Mouse (Mus musculus): Measurements from ENCODE around the gene Cd300ld5. TPM values are rescaled to one million over a fixed set of nuclear protein-coding genes. Genes with fewer than 3 reads are reported as not detected.
"Not testable (repeated sequence)": the region's sequence is repeated elsewhere in the genome, so short reads cannot be mapped to it uniquely, and the experiment has no call there.

Gene Cd300ld5
- not detected in 2 replicates for polyA plus RNA-seq (2015; fragmentation: Nextera tagmentation; extraction: Ambion mirVana)

- not testable (repeated sequence) for ATAC-seq; H3K27me3 ChIP-seq (ENCODE audit: control insufficient read depth, insufficient read depth, low read depth, low read length); H3K9ac ChIP-seq (ENCODE audit: low read depth, low read length); H3K27ac ChIP-seq (ENCODE audit: low read length); H3K36me3 ChIP-seq (ENCODE audit: control insufficient read depth, insufficient read depth, low read length); H3K4me2 ChIP-seq (ENCODE audit: low read length); H3K4me3 ChIP-seq (ENCODE audit: low read depth, low read length); H3K9me3 ChIP-seq (replicated peaks; ENCODE audit: control insufficient read depth, low read length, poor library complexity, severe bottlenecking); H3K4me1 ChIP-seq (ENCODE audit: control insufficient read depth, insufficient read depth, low read length)
- WGBS = no CpG with 5 or more reads among the region's 6 CpGs
These were observed at the start of gene Cd300ld5 for GRCm38 (mm10) chr11:115037669-115038068. Gene Cd300ld5 (minus strand): TSS chr11:115037769.

DNA sequence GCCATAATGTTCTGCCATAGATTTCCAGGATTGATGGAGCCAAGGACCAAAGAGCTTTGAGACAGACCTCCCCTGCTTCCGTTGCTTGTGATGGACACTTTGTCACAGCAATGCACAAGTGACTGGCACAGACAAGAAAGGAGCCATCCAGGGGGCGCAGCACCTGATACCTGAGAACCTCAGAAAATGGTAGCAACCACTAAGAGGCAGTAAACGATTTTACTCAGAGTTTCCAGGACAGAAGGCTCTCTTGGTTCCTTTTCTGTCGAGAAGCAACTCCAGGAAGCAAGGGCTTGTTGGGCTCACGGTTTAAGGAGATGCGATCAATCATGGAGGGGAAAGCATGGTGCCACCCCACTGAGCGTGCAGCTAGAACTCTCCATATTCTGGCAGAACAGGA lies 48.6 kb upstream of the Cd300ld5 start:
- H3K4me2 ChIP-seq (ENCODE audit: low read length) = no peak overlapping the region
- WGBS = 70% methylated on average over 7 of the region's 7 CpGs

GRCm38 (mm10) chr11:115085064-115085463 lies 47.5 kb upstream of the Cd300ld5 start:
- Histone ChIP-seq H3K27me3 (ENCODE audit: control insufficient read depth, insufficient read depth, low read depth, low read length) (no peaks in the 10 kb centered on the region), H3K4me2 (ENCODE audit: low read length) (no peak overlapping the region), H3K27ac (ENCODE audit: low read length) (no peak overlapping the region), H3K4me3 (ENCODE audit: low read depth, low read length) (no peak overlapping the region), H3K36me3 (ENCODE audit: control insufficient read depth, insufficient read depth, low read length) (no peaks in the 10 kb centered on the region), H3K4me1 (ENCODE audit: control insufficient read depth, insufficient read depth, low read length) (peaks cover 5% of the 10 kb centered on the region; the same call in 1 of the 2 replicates), H3K9ac (ENCODE audit: low read depth, low read length) (no peak overlapping the region), H3K9me3 (replicated peaks; ENCODE audit: control insufficient read depth, low read length, poor library complexity, severe bottlenecking) (no peaks in the 10 kb centered on the region)
- 44% methylated on average over 8 of the region's 8 CpGs for WGBS
- ATAC-seq = no peak

More for the DNA sequence above, 48.6 kb upstream of the Cd300ld5 start:
- Histone ChIP-seq H3K9ac (ENCODE audit: low read depth, low read length) (no peak overlapping the region), H3K4me3 (ENCODE audit: low read depth, low read length) (no peak overlapping the region), H3K4me1 (ENCODE audit: control insufficient read depth, insufficient read depth, low read length) (peaks cover 5% of the 10 kb centered on the region; the same call in 1 of the 2 replicates), H3K27ac (ENCODE audit: low read length) (no peak overlapping the region), H3K27me3 (ENCODE audit: control insufficient read depth, insufficient read depth, low read depth, low read length) (peaks cover 6% of the 10 kb centered on the region), H3K36me3 (ENCODE audit: control insufficient read depth, insufficient read depth, low read length) (no peaks in the 10 kb centered on the region), H3K9me3 (replicated peaks; ENCODE audit: control insufficient read depth, low read length, poor library complexity, severe bottlenecking) (no peaks in the 10 kb centered on the region)
- ATAC-seq = no peak

- Histone ChIP-seq H3K27ac (ENCODE audit: low read length) (no peak overlapping the region), H3K4me2 (ENCODE audit: low read length) (no peak overlapping the region), H3K4me1 (ENCODE audit: control insufficient read depth, insufficient read depth, low read length) (peaks cover 5% of the 10 kb centered on the region; the same call in 1 of the 2 replicates), H3K4me3 (ENCODE audit: low read depth, low read length) (no peak overlapping the region), H3K27me3 (ENCODE audit: control insufficient read depth, insufficient read depth, low read depth, low read length) (no peaks in the 10 kb centered on the region), H3K9ac (ENCODE audit: low read depth, low read length) (no peak overlapping the region), H3K36me3 (ENCODE audit: control insufficient read depth, insufficient read depth, low read length) (no peaks in the 10 kb centered on the region), H3K9me3 (replicated peaks; ENCODE audit: control insufficient read depth, low read length, poor library complexity, severe bottlenecking) (no peaks in the 10 kb centered on the region)
- ATAC-seq = 0 out of 2 replicates have a peak, but pooled peaks have one; percentile 28
- 25% methylated on average over 12 of the region's 12 CpGs for WGBS
These were observed 47.0 kb upstream of the Cd300ld5 start for GRCm38 (mm10) chr11:115084595-115084994.

- H3K4me3 ChIP-seq (ENCODE audit: low read depth, low read length) = no peak overlapping the region
- no peaks in the 10 kb centered on the region for H3K9me3 ChIP-seq (replicated peaks; ENCODE audit: control insufficient read depth, low read length, poor library complexity, severe bottlenecking)
- 34% methylated on average over 18 of the region's 18 CpGs for WGBS
- peaks cover 5% of the 10 kb centered on the region; the same call in 1 of the 2 replicates for H3K4me1 ChIP-seq (ENCODE audit: control insufficient read depth, insufficient read depth, low read length)
- H3K27me3 ChIP-seq (ENCODE audit: control insufficient read depth, insufficient read depth, low read depth, low read length) = no peaks in the 10 kb centered on the region
- no peak overlapping the region for H3K9ac ChIP-seq (ENCODE audit: low read depth, low read length)
- H3K36me3 ChIP-seq (ENCODE audit: control insufficient read depth, insufficient read depth, low read length) = no peaks in the 10 kb centered on the region
- no peak overlapping the region for H3K27ac ChIP-seq (ENCODE audit: low read length)
- ATAC-seq = peak; percentile 64; the same call in 1 of the 2 replicates
- no peak overlapping the region for H3K4me2 ChIP-seq (ENCODE audit: low read length)
These were observed 46.0 kb upstream of the Cd300ld5 start for GRCm38 (mm10) chr11:115083376-115084139.

- Histone ChIP-seq H3K36me3 (ENCODE audit: control insufficient read depth, insufficient read depth, low read length) (no peaks in the 10 kb centered on the region), H3K4me3 (ENCODE audit: low read depth, low read length) (no peak overlapping the region), H3K27me3 (ENCODE audit: control insufficient read depth, insufficient read depth, low read depth, low read length) (no peaks in the 10 kb centered on the region), H3K27ac (ENCODE audit: low read length) (no peak overlapping the region), H3K4me1 (ENCODE audit: control insufficient read depth, insufficient read depth, low read length) (peaks cover 5% of the 10 kb centered on the region; the same call in 1 of the 2 replicates), H3K9ac (ENCODE audit: low read depth, low read length) (no peak overlapping the region), H3K9me3 (replicated peaks; ENCODE audit: control insufficient read depth, low read length, poor library complexity, severe bottlenecking) (no peaks in the 10 kb centered on the region), H3K4me2 (ENCODE audit: low read length) (no peak overlapping the region)
- 78% methylated on average over 6 of the region's 6 CpGs for WGBS
- ATAC-seq = no peak
These were observed 44.6 kb upstream of the Cd300ld5 start for GRCm38 (mm10) chr11:115082196-115082595.

- Histone ChIP-seq H3K4me3 (ENCODE audit: low read depth, low read length) (no peak overlapping the region), H3K9me3 (replicated peaks; ENCODE audit: control insufficient read depth, low read length, poor library complexity, severe bottlenecking) (no peaks in the 10 kb centered on the region), H3K4me2 (ENCODE audit: low read length) (no peak overlapping the region), H3K4me1 (ENCODE audit: control insufficient read depth, insufficient read depth, low read length) (peaks cover 5% of the 10 kb centered on the region; the same call in 1 of the 2 replicates), H3K36me3 (ENCODE audit: control insufficient read depth, insufficient read depth, low read length) (no peaks in the 10 kb centered on the region), H3K27ac (ENCODE audit: low read length) (no peak overlapping the region), H3K9ac (ENCODE audit: low read depth, low read length) (no peak overlapping the region), H3K27me3 (ENCODE audit: control insufficient read depth, insufficient read depth, low read depth, low read length) (no peaks in the 10 kb centered on the region)
- ATAC-seq = no peak
- WGBS = 64% methylated on average over 3 of the region's 3 CpGs
These were observed 43.8 kb upstream of the Cd300ld5 start for GRCm38 (mm10) chr11:115081373-115081772.

GRCm38 (mm10) chr11:115080886-115081285 lies 43.3 kb upstream of the Cd300ld5 start:
- 39% methylated on average over 13 of the region's 13 CpGs for WGBS

GRCm38 (mm10) chr11:115078680-115079079 lies 41.1 kb upstream of the Cd300ld5 start:
- H3K4me2 ChIP-seq (ENCODE audit: low read length) = no peak overlapping the region
- no peaks in the 10 kb centered on the region for H3K27me3 ChIP-seq (ENCODE audit: control insufficient read depth, insufficient read depth, low read depth, low read length)
- no peak overlapping the region for H3K4me3 ChIP-seq (ENCODE audit: low read depth, low read length)
- H3K27ac ChIP-seq (ENCODE audit: low read length) = no peak overlapping the region
- no peak overlapping the region for H3K9ac ChIP-seq (ENCODE audit: low read depth, low read length)
- WGBS = 85% methylated on average over 5 of the region's 5 CpGs
- no peak for ATAC-seq
- H3K4me1 ChIP-seq (ENCODE audit: control insufficient read depth, insufficient read depth, low read length) = no peaks in the 10 kb centered on the region; the same call in 1 of the 2 replicates
- no peaks in the 10 kb centered on the region for H3K36me3 ChIP-seq (ENCODE audit: control insufficient read depth, insufficient read depth, low read length)
- H3K9me3 ChIP-seq (replicated peaks; ENCODE audit: control insufficient read depth, low read length, poor library complexity, severe bottlenecking) = no peaks in the 10 kb centered on the region

More at GRCm38 (mm10) chr11:115080886-115081285, 43.3 kb upstream of the Cd300ld5 start:
- no peak for ATAC-seq
- Histone ChIP-seq H3K4me1 (ENCODE audit: control insufficient read depth, insufficient read depth, low read length) (peaks cover 5% of the 10 kb centered on the region; the same call in 1 of the 2 replicates), H3K27me3 (ENCODE audit: control insufficient read depth, insufficient read depth, low read depth, low read length) (no peaks in the 10 kb centered on the region), H3K4me3 (ENCODE audit: low read depth, low read length) (no peak overlapping the region), H3K9ac (ENCODE audit: low read depth, low read length) (no peak overlapping the region), H3K4me2 (ENCODE audit: low read length) (no peak overlapping the region), H3K36me3 (ENCODE audit: control insufficient read depth, insufficient read depth, low read length) (no peaks in the 10 kb centered on the region), H3K9me3 (replicated peaks; ENCODE audit: control insufficient read depth, low read length, poor library complexity, severe bottlenecking) (no peaks in the 10 kb centered on the region), H3K27ac (ENCODE audit: low read length) (no peak overlapping the region)
